Mouse (Mus musculus) neural tube, embryonic 13.5 days (tissue): ENCODE measurements at regions not wholly inside any gene's neighbourhood (a gene's known extent, or its start where the extent isn't known, plus 50 kb on each side); places are given as distances from the start of the nearest gene placed in this dataset.
A peak's percentile ranks its signal among the peaks of the same experiment; 100 is the strongest.
"Not testable (repeated sequence)": the region's sequence is repeated elsewhere in the genome, so short reads cannot be mapped to it uniquely, and the experiment has no call there.

Source experiments
- ATAC-seq: fragments of 200-750 bp; cut with Nextera tagmentation; 2 replicates; pipeline ENCODE4 v1.8.0; 2017; ENCODE audit warnings: low read depth, mild to moderate bottlenecking, moderate TSS enrichment, moderate library complexity
- H3K27ac ChIP-seq: fragments of 300-500 bp; sonication (generic); replicated peaks from 2 replicates; pipeline ENCODE4 v1.5.1; 2015; ENCODE audit warnings: moderate library complexity, mild to moderate bottlenecking, inconsistent platforms
- H3K27me3 ChIP-seq: fragments of 300-500 bp; sonication (generic); 2 replicates; pipeline ENCODE4 v1.6.1; 2015; ENCODE audit warnings: mild to moderate bottlenecking, inconsistent platforms
- H3K36me3 ChIP-seq: fragments of 300-500 bp; sonication (generic); 2 replicates; pipeline ENCODE4 v1.6.1; 2015; ENCODE audit warnings: mild to moderate bottlenecking, inconsistent platforms
- H3K4me1 ChIP-seq: fragments of 300-500 bp; sonication (generic); replicated peaks from 2 replicates; pipeline ENCODE4 v1.6.1; 2015; ENCODE audit warnings: inconsistent platforms
- H3K4me2 ChIP-seq: fragments of 300-500 bp; sonication (generic); 2 replicates; pipeline ENCODE4 v1.6.1; 2015; ENCODE audit warnings: inconsistent platforms, mild to moderate bottlenecking, moderate library complexity
- H3K4me3 ChIP-seq: fragments of 300-500 bp; sonication (generic); 2 replicates; pipeline ENCODE4 v1.5.1; 2015; ENCODE audit warnings: mild to moderate bottlenecking, inconsistent platforms
- H3K9ac ChIP-seq: fragments of 300-500 bp; sonication (generic); 2 replicates; pipeline ENCODE4 v1.6.1; 2015; ENCODE audit warnings: moderate library complexity, mild to moderate bottlenecking, inconsistent platforms
- H3K9me3 ChIP-seq: fragments of 300-500 bp; sonication (generic); 2 replicates; pipeline ENCODE4 v1.6.1; 2016; ENCODE audit warnings: inconsistent platforms
- WGBS: fragments of 180-500 bp; shearing (Covaris S2); methylation state at CpG from one replicate; pipeline ENCODE4 v1.1.7; 2015; 5-methylcytosine and 5-hydroxymethylcytosine counted together

DNA sequence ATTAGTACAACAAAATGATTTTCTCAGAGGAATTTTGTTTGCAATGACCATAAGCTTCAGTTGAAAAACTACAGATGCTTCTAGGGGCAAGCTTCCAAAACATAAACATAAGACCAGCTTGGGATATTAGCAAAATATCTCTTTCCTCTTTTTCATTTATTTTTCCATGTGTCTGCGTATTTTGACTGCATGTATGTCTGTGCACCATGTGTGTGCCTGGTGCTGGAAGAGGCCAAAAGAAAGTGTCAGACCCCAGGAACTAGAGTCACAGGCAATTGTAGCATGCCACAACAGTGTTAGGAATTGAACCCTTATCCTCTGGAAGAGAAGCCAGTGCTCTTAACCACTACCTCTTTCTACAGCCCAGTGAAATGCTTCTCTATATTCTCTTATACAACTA, 133.0 kb upstream of the Tet2 start:
- no peak for ATAC-seq
- no peaks in the 10 kb centered on the region for H3K36me3 ChIP-seq
- WGBS = 91% methylated on average over 1 of the region's 1 CpGs
- H3K4me3 ChIP-seq = no peak overlapping the region
- no peaks in the 10 kb centered on the region for H3K9me3 ChIP-seq
- H3K4me2 ChIP-seq = no peak overlapping the region
- no peaks in the 10 kb centered on the region for H3K27me3 ChIP-seq
- no peak overlapping the region for H3K9ac ChIP-seq
- H3K4me1 ChIP-seq = no peaks in the 10 kb centered on the region
- H3K27ac ChIP-seq = no peak overlapping the region

GRCm38 (mm10) chr3:133679891-133680290, 135.0 kb upstream of the Tet2 start:
- Histone ChIP-seq H3K9me3 (no peaks in the 10 kb centered on the region), H3K27ac (no peak overlapping the region), H3K27me3 (no peaks in the 10 kb centered on the region), H3K4me3 (no peak overlapping the region), H3K9ac (no peak overlapping the region), H3K36me3 (no peaks in the 10 kb centered on the region), H3K4me2 (no peak overlapping the region), H3K4me1 (no peaks in the 10 kb centered on the region)
- WGBS = 94% methylated on average over 1 of the region's 1 CpGs
- ATAC-seq = no peak

DNA sequence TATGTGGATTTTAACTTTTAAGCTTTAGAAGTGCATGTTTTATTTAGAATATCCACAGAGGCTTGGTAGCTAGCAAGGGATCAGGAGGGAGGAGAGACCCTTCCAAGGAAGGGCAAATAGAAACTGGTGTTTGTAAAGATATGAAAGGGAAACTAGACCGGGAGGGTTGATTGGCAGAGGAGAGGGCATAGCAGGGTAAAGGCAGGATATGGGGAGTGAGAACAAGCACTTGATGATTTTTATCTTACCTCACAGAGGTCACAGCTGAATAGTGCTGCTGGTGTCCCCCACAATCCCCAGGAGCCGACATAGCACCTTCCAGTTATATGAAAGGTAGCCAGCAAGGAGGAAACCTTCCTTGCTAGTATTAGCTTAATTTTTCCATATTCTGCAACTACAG, 135.4 kb upstream of the Tet2 start:
- Histone ChIP-seq H3K27me3 (no peaks in the 10 kb centered on the region), H3K9me3 (no peaks in the 10 kb centered on the region), H3K4me2 (no peak overlapping the region), H3K4me3 (no peak overlapping the region), H3K36me3 (no peaks in the 10 kb centered on the region), H3K9ac (no peak overlapping the region), H3K27ac (no peak overlapping the region), H3K4me1 (0 out of 2 replicates have a peak, but pooled peaks cover 2% of the 10 kb centered on the region)
- WGBS = 86% methylated on average over 2 of the region's 2 CpGs
- ATAC-seq = no peak

DNA sequence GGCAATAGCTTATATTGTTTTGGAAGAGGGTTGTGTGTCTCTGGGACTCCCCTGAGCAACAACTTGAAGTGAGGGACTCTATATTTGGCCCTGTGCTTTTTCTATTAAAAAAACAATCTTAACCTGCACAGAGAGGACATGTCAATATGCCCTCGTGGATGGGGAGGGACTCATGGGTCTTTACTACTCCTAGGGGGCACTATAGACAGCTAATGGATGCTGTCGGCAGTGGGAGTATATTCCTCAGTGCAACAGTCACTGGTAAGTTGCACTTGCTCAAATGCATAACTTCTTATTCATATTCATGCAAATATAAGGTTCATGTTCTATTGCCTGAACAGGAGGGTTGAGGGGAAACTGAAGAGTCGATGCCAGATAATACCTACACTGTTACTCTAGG, 135.9 kb upstream of the Tet2 start:
- no peak overlapping the region for H3K4me3 ChIP-seq
- no peaks in the 10 kb centered on the region for H3K27me3 ChIP-seq
- H3K9me3 ChIP-seq = no peaks in the 10 kb centered on the region
- no peak for ATAC-seq
- no peak overlapping the region for H3K27ac ChIP-seq
- 0 out of 2 replicates have a peak, but pooled peaks cover 5% of the 10 kb centered on the region for H3K4me1 ChIP-seq
- no peak overlapping the region for H3K4me2 ChIP-seq
- WGBS = 79% methylated on average over 3 of the region's 3 CpGs
- no peak overlapping the region for H3K9ac ChIP-seq
- H3K36me3 ChIP-seq = no peaks in the 10 kb centered on the region

DNA sequence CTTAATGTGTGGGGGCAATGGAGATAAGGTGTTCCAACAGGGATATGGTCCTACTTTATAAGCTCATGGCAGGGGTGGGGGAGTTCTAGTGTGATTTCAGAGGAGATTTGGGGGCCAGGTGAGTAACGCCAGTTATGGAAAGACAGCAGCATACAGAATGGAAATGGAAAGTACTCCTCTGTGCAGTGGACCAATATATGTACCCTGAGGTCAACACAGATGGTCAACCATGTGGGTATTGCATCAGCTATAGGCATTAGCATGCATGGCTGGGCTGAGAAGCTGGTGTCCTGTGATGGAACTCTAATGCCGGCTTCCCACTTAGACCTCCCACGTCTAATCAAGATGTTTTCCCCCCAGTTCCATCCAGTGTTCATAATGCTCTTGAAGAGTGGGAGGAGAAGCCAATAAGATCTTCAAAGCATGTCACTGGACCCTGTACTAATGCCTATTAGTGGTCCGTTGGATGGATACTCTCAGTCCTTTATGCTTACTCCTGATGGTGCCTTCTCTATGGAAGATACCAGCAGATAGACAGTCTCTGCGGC, 139.3 kb upstream of the Tet2 start:
- H3K27ac ChIP-seq = no peak overlapping the region
- H3K4me1 ChIP-seq = 0 out of 2 replicates have a peak, but pooled peaks cover 5% of the 10 kb centered on the region
- no peak for ATAC-seq
- no peak overlapping the region for H3K9ac ChIP-seq
- H3K9me3 ChIP-seq = no peaks in the 10 kb centered on the region
- no peak overlapping the region for H3K4me2 ChIP-seq
- H3K4me3 ChIP-seq = no peak overlapping the region
- WGBS = 91% methylated on average over 5 of the region's 5 CpGs
- no peaks in the 10 kb centered on the region for H3K36me3 ChIP-seq
- no peaks in the 10 kb centered on the region for H3K27me3 ChIP-seq

GRCm38 (mm10) chr3:133684747-133685146, 139.8 kb upstream of the Tet2 start:
- Histone ChIP-seq H3K4me1 (0 out of 2 replicates have a peak, but pooled peaks cover 5% of the 10 kb centered on the region), H3K36me3 (no peaks in the 10 kb centered on the region), H3K4me2 (no peak overlapping the region), H3K27ac (no peak overlapping the region), H3K4me3 (no peak overlapping the region), H3K9me3 (no peaks in the 10 kb centered on the region), H3K27me3 (no peaks in the 10 kb centered on the region), H3K9ac (no peak overlapping the region)
- ATAC-seq = no peak
- 81% methylated on average over 3 of the region's 3 CpGs for WGBS

DNA sequence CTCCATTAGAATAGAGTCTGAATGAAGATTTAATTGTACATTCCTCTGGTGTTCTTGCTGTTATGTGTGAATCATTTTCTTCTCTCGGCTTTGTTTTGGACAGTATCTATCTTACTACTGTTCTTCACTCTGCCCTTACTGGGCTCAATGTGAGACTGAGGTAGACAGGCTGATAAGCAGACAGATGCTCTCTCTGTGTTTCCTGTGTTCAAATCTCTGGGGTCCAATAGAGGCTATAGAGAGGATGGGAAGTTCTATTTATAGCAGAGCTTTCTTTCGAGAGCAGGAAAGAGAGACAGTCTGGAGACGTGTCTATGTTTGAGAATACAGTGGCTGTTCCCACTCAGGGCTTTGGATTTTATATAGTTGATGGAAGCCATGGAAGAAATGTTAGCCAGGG, 140.5 kb upstream of the Tet2 start:
- Histone ChIP-seq H3K4me3 (no peak overlapping the region), H3K9me3 (no peaks in the 10 kb centered on the region), H3K36me3 (no peaks in the 10 kb centered on the region), H3K4me1 (0 out of 2 replicates have a peak, but pooled peaks cover 5% of the 10 kb centered on the region), H3K4me2 (no peak overlapping the region), H3K27me3 (no peaks in the 10 kb centered on the region), H3K9ac (no peak overlapping the region), H3K27ac (no peak overlapping the region)
- ATAC-seq = peak; percentile 43; the same call in 1 of the 2 replicates
- 46% methylated on average over 3 of the region's 3 CpGs for WGBS

GRCm38 (mm10) chr3:133694057-133694456, 149.1 kb upstream of the Tet2 start:
- Histone ChIP-seq H3K4me1 (no peaks in the 10 kb centered on the region), H3K27me3 (no peaks in the 10 kb centered on the region), H3K9me3 (no peaks in the 10 kb centered on the region), H3K36me3 (no peaks in the 10 kb centered on the region), H3K9ac (no peak overlapping the region), H3K27ac (no peak overlapping the region), H3K4me3 (no peak overlapping the region), H3K4me2 (no peak overlapping the region)
- ATAC-seq = no peak
- WGBS = 58% methylated on average over 4 of the region's 4 CpGs

DNA sequence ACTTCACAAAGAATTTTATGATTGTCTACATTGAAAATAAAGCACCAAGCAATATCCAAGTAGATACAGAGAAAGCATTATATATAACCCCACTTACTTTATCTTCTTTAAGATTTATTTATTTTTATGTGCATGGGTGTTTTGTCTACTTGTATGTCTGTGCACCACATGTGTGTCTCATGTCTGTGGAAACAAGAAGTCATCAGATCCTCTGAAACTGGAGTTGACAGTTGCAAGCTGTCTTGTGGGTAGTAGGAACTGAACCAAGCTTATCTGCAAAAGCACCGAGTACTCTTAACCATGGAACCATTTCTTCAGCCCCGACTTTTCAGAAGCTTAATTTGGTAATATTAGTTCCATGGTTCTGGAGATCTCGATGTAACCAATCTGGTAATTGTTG, 151.2 kb upstream of the Tet2 start:
- H3K27ac ChIP-seq = no peak overlapping the region
- no peaks in the 10 kb centered on the region for H3K4me1 ChIP-seq
- H3K4me2 ChIP-seq = no peak overlapping the region
- ATAC-seq = no peak
- 91% methylated on average over 3 of the region's 3 CpGs for WGBS
- H3K9ac ChIP-seq = no peak overlapping the region
- H3K4me3 ChIP-seq = no peak overlapping the region
- H3K9me3 ChIP-seq = no peaks in the 10 kb centered on the region
- H3K36me3 ChIP-seq = no peaks in the 10 kb centered on the region
- H3K27me3 ChIP-seq = no peaks in the 10 kb centered on the region

DNA sequence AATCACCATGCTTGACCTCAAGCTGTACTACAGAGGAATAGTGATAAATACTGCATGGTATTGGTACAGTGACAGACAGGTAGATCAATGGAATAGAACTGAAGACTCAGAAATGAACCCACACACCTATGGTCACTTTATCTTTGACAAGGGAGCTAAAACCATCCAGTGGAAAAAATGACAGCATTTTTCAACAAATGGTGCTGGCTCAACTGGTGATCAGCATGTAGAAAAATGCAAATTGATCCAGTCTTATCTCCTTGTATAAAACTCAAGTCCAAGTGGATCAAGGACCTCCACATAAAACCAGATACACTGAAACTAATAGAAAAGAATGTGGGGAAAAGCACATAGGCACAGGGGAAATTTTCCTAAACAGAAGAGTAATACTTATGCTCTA, 159.9 kb upstream of the Tet2 start:
- not testable (repeated sequence) for H3K27me3 ChIP-seq, H3K27ac ChIP-seq, H3K9ac ChIP-seq, H3K4me3 ChIP-seq, H3K4me2 ChIP-seq, H3K9me3 ChIP-seq, H3K4me1 ChIP-seq, H3K36me3 ChIP-seq, ATAC-seq

GRCm38 (mm10) chr3:133711518-133711917, 166.6 kb upstream of the Tet2 start:
- no peaks in the 10 kb centered on the region for H3K9me3 ChIP-seq
- H3K9ac ChIP-seq = no peak overlapping the region
- no peaks in the 10 kb centered on the region for H3K36me3 ChIP-seq
- 81% methylated on average over 1 of the region's 1 CpGs for WGBS
- no peak overlapping the region for H3K27ac ChIP-seq
- no peaks in the 10 kb centered on the region for H3K27me3 ChIP-seq
- no peak overlapping the region for H3K4me3 ChIP-seq
- no peak for ATAC-seq
- H3K4me2 ChIP-seq = no peak overlapping the region
- H3K4me1 ChIP-seq = no peaks in the 10 kb centered on the region

DNA sequence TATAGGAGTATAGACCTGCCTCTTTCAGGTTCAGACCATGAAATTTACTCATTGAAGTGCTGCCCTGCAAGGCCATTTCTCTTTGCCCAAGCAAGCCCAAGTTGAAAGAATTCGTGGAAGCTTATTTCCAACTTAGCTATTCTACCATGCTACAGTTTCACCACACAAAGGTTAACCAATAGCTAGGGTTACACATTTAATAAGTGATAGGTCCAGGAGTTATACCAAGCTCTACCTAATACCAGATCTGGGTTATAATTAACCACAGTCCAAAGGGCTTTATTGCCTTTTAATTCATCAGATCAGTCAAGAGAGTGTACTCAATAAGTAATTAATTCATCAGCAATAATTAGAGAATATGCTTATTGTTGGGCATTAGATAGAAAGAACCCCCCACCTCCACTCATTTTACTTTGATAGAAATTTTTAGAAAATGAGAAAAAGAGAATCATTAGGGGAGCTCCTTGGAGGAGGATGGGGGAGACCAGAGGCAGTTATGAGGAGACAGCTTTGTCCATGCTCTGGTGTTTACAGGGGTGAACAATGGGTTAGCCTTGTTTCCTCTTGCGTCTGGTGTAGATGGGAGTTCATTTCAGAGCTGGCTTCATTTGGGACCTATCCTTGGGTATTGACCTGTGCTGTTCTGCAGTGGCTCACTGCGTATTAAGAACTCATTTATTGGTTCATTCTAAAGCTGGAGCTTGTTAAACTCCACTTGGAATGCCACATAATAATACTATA, 177.8 kb upstream of the Tet2 start:
- Histone ChIP-seq H3K9me3 (no peaks in the 10 kb centered on the region), H3K9ac (no peak overlapping the region), H3K4me1 (no peaks in the 10 kb centered on the region), H3K27ac (no peak overlapping the region), H3K36me3 (no peaks in the 10 kb centered on the region), H3K27me3 (no peaks in the 10 kb centered on the region), H3K4me2 (no peak overlapping the region), H3K4me3 (no peak overlapping the region)
- WGBS = 79% methylated on average over 3 of the region's 3 CpGs
- ATAC-seq = no peak

GRCm38 (mm10) chr3:133726831-133727230, 181.9 kb upstream of the Tet2 start:
- 90% methylated on average over 6 of the region's 6 CpGs for WGBS
- no peak for ATAC-seq
- H3K9me3 ChIP-seq = no peaks in the 10 kb centered on the region
- H3K9ac ChIP-seq = no peak overlapping the region
- H3K4me3 ChIP-seq = no peak overlapping the region
- no peak overlapping the region for H3K27ac ChIP-seq
- no peaks in the 10 kb centered on the region for H3K36me3 ChIP-seq
- H3K27me3 ChIP-seq = no peaks in the 10 kb centered on the region
- no peaks in the 10 kb centered on the region for H3K4me1 ChIP-seq
- H3K4me2 ChIP-seq = no peak overlapping the region
